Mouse (Mus musculus): ENCODE results near the gene Chtop. TPM values are rescaled to one million over a fixed set of nuclear protein-coding genes. Genes with fewer than 3 reads are reported as not detected.
A peak's percentile ranks its signal among the peaks of the same experiment; 100 is the strongest.

Chtop gene
- polyA plus RNA-seq (2015; fragmentation: Nextera tagmentation; extraction: Ambion mirVana): 92.0 and 98.5 TPM in 2 replicates

GRCm38 (mm10) chr3:90508950-90509746 is at the start of gene Chtop:
Chtop (minus strand) TSS chr3:90509498.
- WGBS: under 1% methylated on average over 66 of the region's 66 CpGs
- Histone ChIP-seq H3K4me1 (peaks cover 36% of the 10 kb centered on the region), H3K27me3 (replicated peaks) (0 out of 2 replicates have a peak, but pooled peaks cover 9% of the 10 kb centered on the region), H3K4me2 (peak within 1 kb of the TSS; percentile 92), H3K36me3 (peaks cover 49% of the 10 kb centered on the region), H3K4me3 (peak within 1 kb of the TSS; percentile 98), H3K9ac (peak within 1 kb of the TSS; percentile 99), H3K9me3 (no peaks in the 10 kb centered on the region), H3K27ac (replicated peaks) (peak within 1 kb of the TSS; percentile 95)
- ATAC-seq (ENCODE audit: extremely low read depth, insufficient number of reproducible peaks, low FRiP score, low TSS enrichment): peak; percentile 89

GRCm38 (mm10) chr3:90555954-90556353 is 46.7 kb upstream of the Chtop start:
- Histone ChIP-seq H3K27ac (replicated peaks) (no peak overlapping the region), H3K9ac (no peak overlapping the region), H3K4me3 (no peak overlapping the region), H3K4me2 (no peak overlapping the region), H3K36me3 (no peaks in the 10 kb centered on the region), H3K4me1 (no peaks in the 10 kb centered on the region), H3K9me3 (no peaks in the 10 kb centered on the region), H3K27me3 (replicated peaks) (no peaks in the 10 kb centered on the region)
- no peak for ATAC-seq (ENCODE audit: extremely low read depth, insufficient number of reproducible peaks, low FRiP score, low TSS enrichment)
- 64% methylated on average over 5 of the region's 5 CpGs for WGBS

GRCm38 (mm10) chr3:90552231-90552630 is 42.9 kb upstream of the Chtop start:
- Histone ChIP-seq H3K9me3 (no peaks in the 10 kb centered on the region), H3K4me2 (no peak overlapping the region), H3K27ac (replicated peaks) (no peak overlapping the region), H3K36me3 (no peaks in the 10 kb centered on the region), H3K27me3 (replicated peaks) (no peaks in the 10 kb centered on the region), H3K4me3 (no peak overlapping the region), H3K9ac (no peak overlapping the region), H3K4me1 (peaks cover 7% of the 10 kb centered on the region; the same call in 1 of the 2 replicates)
- no peak for ATAC-seq (ENCODE audit: extremely low read depth, insufficient number of reproducible peaks, low FRiP score, low TSS enrichment)
- 91% methylated on average over 2 of the region's 2 CpGs for WGBS

- ATAC-seq (ENCODE audit: extremely low read depth, insufficient number of reproducible peaks, low FRiP score, low TSS enrichment): no peak
Measured at GRCm38 (mm10) chr3:90550421-90550790, 41.1 kb upstream of the Chtop start.

GRCm38 (mm10) chr3:90549676-90550420 is 40.5 kb upstream of the Chtop start:
- H3K9ac ChIP-seq: no peak overlapping the region
- H3K27ac ChIP-seq (replicated peaks): no peak overlapping the region
- H3K4me3 ChIP-seq: no peak overlapping the region
- H3K27me3 ChIP-seq (replicated peaks): no peaks in the 10 kb centered on the region
- H3K36me3 ChIP-seq: no peaks in the 10 kb centered on the region
- H3K9me3 ChIP-seq: no peaks in the 10 kb centered on the region
- WGBS: 55% methylated on average over 5 of the region's 5 CpGs
- H3K4me2 ChIP-seq: no peak overlapping the region
- no peak for ATAC-seq (ENCODE audit: extremely low read depth, insufficient number of reproducible peaks, low FRiP score, low TSS enrichment)
- peaks cover 7% of the 10 kb centered on the region; the same call in 1 of the 2 replicates for H3K4me1 ChIP-seq

More at GRCm38 (mm10) chr3:90550421-90550790, 41.1 kb upstream of the Chtop start:
- Histone ChIP-seq H3K27me3 (replicated peaks) (no peaks in the 10 kb centered on the region), H3K4me1 (peaks cover 7% of the 10 kb centered on the region; the same call in 1 of the 2 replicates), H3K36me3 (no peaks in the 10 kb centered on the region), H3K27ac (replicated peaks) (no peak overlapping the region), H3K4me3 (no peak overlapping the region), H3K9me3 (no peaks in the 10 kb centered on the region), H3K9ac (no peak overlapping the region), H3K4me2 (no peak overlapping the region)
- WGBS: 86% methylated on average over 2 of the region's 2 CpGs

GRCm38 (mm10) chr3:90540904-90541303 is 31.6 kb upstream of the Chtop start:
- Histone ChIP-seq H3K27ac (replicated peaks) (peak overlapping the region; percentile 30), H3K4me3 (peak overlapping the region; percentile 13), H3K9me3 (no peaks in the 10 kb centered on the region), H3K4me2 (peak overlapping the region; percentile 39), H3K9ac (peak overlapping the region; percentile 65; the same call in 1 of the 2 replicates), H3K4me1 (peaks cover 15% of the 10 kb centered on the region), H3K36me3 (no peaks in the 10 kb centered on the region), H3K27me3 (replicated peaks) (0 out of 2 replicates have a peak, but pooled peaks cover 6% of the 10 kb centered on the region)
- no peak for ATAC-seq (ENCODE audit: extremely low read depth, insufficient number of reproducible peaks, low FRiP score, low TSS enrichment)
- 70% methylated on average over 4 of the region's 4 CpGs for WGBS

GRCm38 (mm10) chr3:90537905-90538296 is 28.6 kb upstream of the Chtop start:
- no peaks in the 10 kb centered on the region for H3K36me3 ChIP-seq
- WGBS: 69% methylated on average over 5 of the region's 5 CpGs
- no peak for ATAC-seq (ENCODE audit: extremely low read depth, insufficient number of reproducible peaks, low FRiP score, low TSS enrichment)
- H3K9ac ChIP-seq: peak overlapping the region; percentile 25; the same call in 1 of the 2 replicates
- no peaks in the 10 kb centered on the region for H3K9me3 ChIP-seq
- 0 out of 2 replicates have a peak, but pooled peaks cover 6% of the 10 kb centered on the region for H3K27me3 ChIP-seq (replicated peaks)
- peaks cover 15% of the 10 kb centered on the region for H3K4me1 ChIP-seq
- H3K4me2 ChIP-seq: peak overlapping the region; percentile 12
- H3K4me3 ChIP-seq: peak overlapping the region; percentile 22
- H3K27ac ChIP-seq (replicated peaks): no peak overlapping the region

- H3K4me2 ChIP-seq: peak within 1 kb of the TSS; percentile 12
- H3K27ac ChIP-seq (replicated peaks): no peak within 1 kb of the TSS
- H3K9me3 ChIP-seq: no peaks in the 10 kb centered on the region
- H3K4me3 ChIP-seq: peak within 1 kb of the TSS; percentile 22
- 0 out of 2 replicates have a peak, but pooled peaks cover 6% of the 10 kb centered on the region for H3K27me3 ChIP-seq (replicated peaks)
- peak within 1 kb of the TSS; percentile 50 for H3K9ac ChIP-seq
- H3K36me3 ChIP-seq: no peaks in the 10 kb centered on the region
- H3K4me1 ChIP-seq: peaks cover 12% of the 10 kb centered on the region
- no peak for ATAC-seq (ENCODE audit: extremely low read depth, insufficient number of reproducible peaks, low FRiP score, low TSS enrichment)
- 42% methylated on average over 10 of the region's 10 CpGs for WGBS
Measured at GRCm38 (mm10) chr3:90537141-90537904, 28.0 kb upstream of the Chtop start, which contains the start of gene S100a16. S100a16 (plus strand) TSS chr3:90537254.

GRCm38 (mm10) chr3:90535446-90535845 is 26.1 kb upstream of the Chtop start:
- 55% methylated on average over 1 of the region's 1 CpGs for WGBS
- no peaks in the 10 kb centered on the region for H3K36me3 ChIP-seq
- ATAC-seq (ENCODE audit: extremely low read depth, insufficient number of reproducible peaks, low FRiP score, low TSS enrichment): no peak

GRCm38 (mm10) chr3:90531713-90532112 is 22.4 kb upstream of the Chtop start:
- Histone ChIP-seq H3K27me3 (replicated peaks) (no peaks in the 10 kb centered on the region), H3K9ac (no peak overlapping the region), H3K36me3 (no peaks in the 10 kb centered on the region), H3K4me1 (peaks cover under 1% of the 10 kb centered on the region; the same call in 1 of the 2 replicates), H3K4me3 (no peak overlapping the region), H3K4me2 (no peak overlapping the region), H3K9me3 (no peaks in the 10 kb centered on the region), H3K27ac (replicated peaks) (no peak overlapping the region)
- WGBS: 69% methylated on average over 5 of the region's 5 CpGs
- ATAC-seq (ENCODE audit: extremely low read depth, insufficient number of reproducible peaks, low FRiP score, low TSS enrichment): no peak

More at GRCm38 (mm10) chr3:90535446-90535845, 26.1 kb upstream of the Chtop start:
- Histone ChIP-seq H3K4me1 (peaks cover 7% of the 10 kb centered on the region), H3K4me3 (no peak overlapping the region), H3K4me2 (no peak overlapping the region), H3K27me3 (replicated peaks) (0 out of 2 replicates have a peak, but pooled peaks cover 6% of the 10 kb centered on the region), H3K27ac (replicated peaks) (no peak overlapping the region), H3K9me3 (no peaks in the 10 kb centered on the region), H3K9ac (no peak overlapping the region)
